Mouse (Mus musculus): ENCODE measurements at regions not wholly inside any gene's neighbourhood (a gene's known extent, or its start where the extent isn't known, plus 50 kb on each side); places are given as distances from the start of the nearest gene placed in this dataset.

GRCm38 (mm10) chr17:14540269-14540975, 153.6 kb downstream of the Thbs2 start:
- DNase-seq (ENCODE audit: low read depth, low spot score): no peak

- DNase-seq (ENCODE audit: low read depth, low spot score): no peak
Observed at GRCm38 (mm10) chr17:14539651-14540050, 154.4 kb downstream of the Thbs2 start.

- DNase-seq (ENCODE audit: low read depth, low spot score): no peak
Observed at GRCm38 (mm10) chr17:14539191-14539590, 154.8 kb downstream of the Thbs2 start.

GRCm38 (mm10) chr17:14538527-14538926, 155.5 kb downstream of the Thbs2 start:
- no peak for DNase-seq (ENCODE audit: low read depth, low spot score)

GRCm38 (mm10) chr17:14532979-14533314, 161.1 kb downstream of the Thbs2 start:
- DNase-seq (ENCODE audit: low read depth, low spot score): no peak

GRCm38 (mm10) chr17:14532298-14532978, 161.6 kb downstream of the Thbs2 start:
- DNase-seq (ENCODE audit: low read depth, low spot score): no peak

GRCm38 (mm10) chr17:14531796-14532195, 162.2 kb downstream of the Thbs2 start:
- no peak for DNase-seq (ENCODE audit: low read depth, low spot score)

GRCm38 (mm10) chr17:14527691-14528090, 166.3 kb downstream of the Thbs2 start:
- no peak for DNase-seq (ENCODE audit: low read depth, low spot score)

GRCm38 (mm10) chr17:14525255-14525654, 168.8 kb downstream of the Thbs2 start:
- DNase-seq (ENCODE audit: low read depth, low spot score): no peak

GRCm38 (mm10) chr17:14524426-14525236, 169.4 kb downstream of the Thbs2 start:
- DNase-seq (ENCODE audit: low read depth, low spot score): peak; percentile 28

GRCm38 (mm10) chr17:14522011-14522410, 172.0 kb downstream of the Thbs2 start:
- no peak for DNase-seq (ENCODE audit: low read depth, low spot score)

- DNase-seq (ENCODE audit: low read depth, low spot score): no peak
Observed at GRCm38 (mm10) chr17:14520565-14520964, 173.5 kb downstream of the Thbs2 start.

- no peak for DNase-seq (ENCODE audit: low read depth, low spot score)
Observed at GRCm38 (mm10) chr17:14519367-14519766, 174.7 kb downstream of the Thbs2 start.

- DNase-seq (ENCODE audit: low read depth, low spot score): no peak
Observed at GRCm38 (mm10) chr17:14518216-14518615, 175.8 kb downstream of the Thbs2 start.

GRCm38 (mm10) chr17:14517368-14517767, 176.7 kb downstream of the Thbs2 start:
- DNase-seq (ENCODE audit: low read depth, low spot score): no peak

GRCm38 (mm10) chr17:14516097-14516496, 177.9 kb downstream of the Thbs2 start:
- DNase-seq (ENCODE audit: low read depth, low spot score): no peak

- no peak for DNase-seq (ENCODE audit: low read depth, low spot score)
Observed at GRCm38 (mm10) chr17:14513454-14513853, 180.6 kb downstream of the Thbs2 start.

- no peak for DNase-seq (ENCODE audit: low read depth, low spot score)
Observed at GRCm38 (mm10) chr17:14510486-14510885, 183.5 kb downstream of the Thbs2 start.

GRCm38 (mm10) chr17:14507111-14507510, 186.9 kb downstream of the Thbs2 start:
- no peak for DNase-seq (ENCODE audit: low read depth, low spot score)

GRCm38 (mm10) chr17:14506123-14506522, 187.9 kb downstream of the Thbs2 start:
- no peak for DNase-seq (ENCODE audit: low read depth, low spot score)

GRCm38 (mm10) chr17:14505415-14505814, 188.6 kb downstream of the Thbs2 start:
- DNase-seq (ENCODE audit: low read depth, low spot score): no peak

- DNase-seq (ENCODE audit: low read depth, low spot score): no peak
Observed at GRCm38 (mm10) chr17:14503670-14504069, 190.4 kb downstream of the Thbs2 start.
